Mouse (Mus musculus) frontal cortex, adult 2 months (tissue): ENCODE measurements around the gene 1700034J05Rik. TPM values are rescaled to one million over a fixed set of nuclear protein-coding genes. Genes with fewer than 3 reads are reported as not detected.

Experiments used
- DNase-seq, 2 experiments: peaks; one replicate each; pipeline ENCODE4 v3.0.0; 2022; ENCODE audit warnings: low spot score in 1 of 2; ENCODE audit errors: extremely low spot score in 1 of 2
- polyA plus RNA-seq: library from polyadenylated mRNA; depleted of rRNA; stranded (reverse); fragments of >200 nt; gene quantifications from 2 replicates; pipeline ENCODE4 v1.2.3, GENCODE M21; 2012

The 1700034J05Rik gene
- polyA plus RNA-seq, 1 experiment = not detected

GRCm38 (mm10) chr6:146929031-146929430 is 25.2 kb downstream of the 1700034J05Rik start:
- no peak for DNase-seq

- no peak for DNase-seq
Observed at GRCm38 (mm10) chr6:146928108-146928507, 26.1 kb downstream of the 1700034J05Rik start.

GRCm38 (mm10) chr6:146926415-146926980 is 27.7 kb downstream of the 1700034J05Rik start:
- no peak for DNase-seq

DNA sequence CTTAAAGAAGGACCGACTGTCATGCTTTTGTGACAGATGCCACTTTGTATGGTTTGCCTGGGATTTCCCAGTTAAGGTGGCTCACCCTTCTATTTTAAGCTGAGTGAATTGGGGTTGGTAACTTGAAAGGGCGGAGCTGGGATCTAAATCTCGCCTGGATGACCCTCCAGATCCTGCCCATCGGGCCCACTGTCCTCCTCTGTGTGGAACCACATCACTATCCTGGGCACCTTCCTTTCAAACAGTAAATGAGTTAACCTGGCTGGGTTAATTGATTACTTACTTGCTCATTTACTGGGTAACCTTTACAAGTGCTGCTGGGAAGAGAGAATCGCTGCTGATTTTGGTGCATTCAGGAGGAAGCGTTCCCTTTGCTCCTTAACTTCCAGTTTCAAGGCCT is 35.9 kb downstream of the 1700034J05Rik start:
- DNase-seq = no peak

DNA sequence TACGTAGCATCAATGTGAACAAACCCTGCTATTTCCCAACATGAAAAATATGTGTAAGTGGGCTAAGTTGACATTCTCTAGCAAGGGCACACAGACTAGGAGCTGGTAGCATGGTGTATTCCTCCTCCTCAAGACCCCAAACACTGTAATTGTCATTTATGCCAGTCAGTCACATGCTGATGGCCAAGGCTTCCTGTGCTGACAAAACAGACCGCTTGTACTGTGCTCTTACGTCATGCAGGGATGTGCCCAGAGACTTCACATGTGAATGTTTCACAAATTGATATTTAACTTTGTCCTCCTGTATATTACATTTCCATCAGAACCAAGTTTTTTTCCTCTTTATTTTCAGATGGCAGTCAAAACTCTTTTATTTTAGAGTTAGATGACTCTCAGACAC is 36.8 kb downstream of the 1700034J05Rik start:
- no peak for DNase-seq

GRCm38 (mm10) chr6:146915808-146916207 is 38.4 kb downstream of the 1700034J05Rik start:
- DNase-seq = no peak

- no peak for DNase-seq
Observed at GRCm38 (mm10) chr6:146913489-146914198, 40.6 kb downstream of the 1700034J05Rik start.

GRCm38 (mm10) chr6:146912835-146913488 is 41.3 kb downstream of the 1700034J05Rik start:
- no peak for DNase-seq

DNA sequence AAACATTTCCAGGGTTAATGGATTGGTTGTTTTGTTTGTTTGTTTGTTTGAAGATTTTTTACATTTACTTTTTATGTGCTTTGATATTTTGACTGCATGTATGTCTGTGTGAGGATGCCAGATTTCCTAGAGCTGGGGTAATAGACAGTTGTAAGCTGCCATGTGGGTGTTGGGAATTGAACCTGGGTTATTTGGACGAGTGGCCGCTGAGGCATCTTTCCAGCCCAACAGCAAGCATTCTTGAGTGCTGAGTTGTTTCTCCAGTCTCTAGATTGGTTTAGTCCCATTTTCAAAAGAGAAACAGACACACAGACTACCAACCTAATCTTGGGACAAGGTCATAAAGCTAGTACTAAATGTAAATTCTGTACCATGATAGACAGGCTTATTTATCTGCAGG is 43.4 kb downstream of the 1700034J05Rik start:
- no peak for DNase-seq

DNA sequence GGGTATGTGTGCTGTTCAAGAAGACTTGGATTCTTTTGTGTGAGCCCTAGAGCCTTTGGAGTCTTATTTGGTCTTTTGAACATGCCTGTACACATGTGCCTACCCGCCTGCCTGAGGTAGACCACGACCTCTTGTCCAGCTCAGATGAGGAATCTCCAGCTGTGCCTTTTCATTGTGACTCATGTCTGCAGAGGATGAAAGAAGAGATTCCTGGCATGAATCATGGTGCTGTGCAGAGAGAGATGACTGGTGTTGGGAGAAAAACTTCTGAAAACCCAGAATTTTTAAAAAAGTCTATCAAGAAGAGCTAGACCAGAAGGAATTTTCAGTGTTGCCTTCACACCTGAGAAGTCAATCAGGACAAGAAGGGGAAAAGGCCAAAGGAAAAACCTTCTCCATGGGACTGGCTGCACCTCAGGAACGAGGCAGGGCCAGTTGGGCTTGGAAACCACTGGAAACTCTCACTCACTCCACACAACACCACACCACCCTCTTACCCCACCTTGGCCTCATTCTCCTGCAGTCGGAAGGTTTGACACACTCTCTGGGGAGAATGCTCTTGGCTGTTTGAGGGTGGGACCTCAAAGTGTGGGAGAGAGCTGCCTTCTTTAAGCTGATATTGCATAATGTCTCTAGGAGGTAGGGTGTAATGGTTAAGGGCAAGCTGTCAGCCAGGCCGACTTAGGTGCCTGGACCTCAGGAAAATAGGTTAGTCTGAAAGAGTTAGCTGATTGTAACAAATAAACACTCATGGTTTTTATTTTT is 44.3 kb downstream of the 1700034J05Rik start:
- DNase-seq = peak in 1 of 2 experiments; percentile 51

GRCm38 (mm10) chr6:146908801-146909200 is 45.4 kb downstream of the 1700034J05Rik start:
- DNase-seq = no peak

GRCm38 (mm10) chr6:146907795-146908190 is 46.4 kb downstream of the 1700034J05Rik start:
- DNase-seq = no peak

GRCm38 (mm10) chr6:146907061-146907794 is 47.0 kb downstream of the 1700034J05Rik start:
- no peak for DNase-seq

DNA sequence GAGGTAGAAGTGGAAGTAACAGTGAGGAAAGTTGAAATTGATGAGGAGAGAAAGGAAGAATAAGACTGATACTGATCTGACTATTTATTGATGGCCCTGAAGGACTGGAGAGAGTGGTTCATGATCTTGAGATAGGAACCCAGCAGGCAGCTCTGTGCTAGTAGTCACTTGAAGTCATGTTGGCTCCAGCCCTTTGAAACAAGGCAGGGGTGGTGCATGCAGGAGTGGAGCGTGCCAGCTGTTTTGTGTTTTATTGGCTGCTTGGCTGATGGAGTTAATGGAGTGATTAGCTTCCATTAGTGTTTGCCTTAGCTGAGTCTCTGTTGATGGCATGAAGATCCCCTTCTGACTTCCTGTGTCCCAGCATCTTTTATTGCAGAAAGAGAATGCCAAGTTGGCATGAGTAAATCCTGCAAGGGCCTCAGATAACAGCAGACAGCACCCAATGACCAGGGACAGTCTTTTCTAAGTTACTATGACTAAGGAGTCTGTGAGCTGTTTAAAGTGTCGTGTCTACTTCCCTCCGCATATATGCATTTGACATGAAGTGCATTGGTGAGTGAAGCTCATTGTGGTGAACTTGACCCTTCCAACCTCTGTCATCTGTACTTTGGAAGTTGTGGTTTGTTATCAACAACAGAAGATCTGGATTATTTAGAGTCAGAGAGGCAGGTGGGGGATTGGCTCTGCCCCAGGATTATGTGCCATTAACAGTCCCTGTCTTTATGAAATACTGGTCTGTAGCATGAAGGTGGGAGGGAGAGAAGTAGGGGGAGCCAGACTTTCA is 48.0 kb downstream of the 1700034J05Rik start:
- DNase-seq = no peak

GRCm38 (mm10) chr6:146904707-146905106 is 49.5 kb downstream of the 1700034J05Rik start:
- no peak for DNase-seq

- no peak for DNase-seq
Observed at GRCm38 (mm10) chr6:146903632-146904031, 50.6 kb downstream of the 1700034J05Rik start.

DNA sequence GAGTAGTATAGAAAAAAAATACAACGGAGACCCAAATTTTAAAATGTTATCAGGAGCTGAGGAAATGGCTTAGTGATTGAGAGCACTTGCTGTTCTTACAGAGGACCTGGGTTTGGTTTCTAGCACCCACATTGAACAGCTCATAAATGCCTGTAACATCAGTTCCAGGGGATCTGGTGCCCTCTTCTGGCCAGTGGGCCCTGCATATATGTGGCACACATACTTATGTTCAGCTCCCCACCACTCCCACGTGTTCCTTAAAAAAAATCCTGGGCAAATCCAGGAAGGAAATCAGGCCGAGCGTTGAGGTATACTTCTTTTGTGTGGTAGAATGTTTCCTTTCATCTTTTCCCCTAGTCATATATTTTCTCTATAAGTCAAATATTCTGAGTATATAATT is 52.3 kb downstream of the 1700034J05Rik start:
- DNase-seq = no peak
